Mouse (Mus musculus) embryo, embryonic 11 days (tissue): Measurements from ENCODE around the gene Mrpl55.
A peak's percentile ranks its signal among the peaks of the same experiment; 100 is the strongest.

Experiments
- DNase-seq: peaks from one replicate; pipeline ENCODE4 v3.0.0-alpha.2; 2015

Mrpl55 gene

DNA sequence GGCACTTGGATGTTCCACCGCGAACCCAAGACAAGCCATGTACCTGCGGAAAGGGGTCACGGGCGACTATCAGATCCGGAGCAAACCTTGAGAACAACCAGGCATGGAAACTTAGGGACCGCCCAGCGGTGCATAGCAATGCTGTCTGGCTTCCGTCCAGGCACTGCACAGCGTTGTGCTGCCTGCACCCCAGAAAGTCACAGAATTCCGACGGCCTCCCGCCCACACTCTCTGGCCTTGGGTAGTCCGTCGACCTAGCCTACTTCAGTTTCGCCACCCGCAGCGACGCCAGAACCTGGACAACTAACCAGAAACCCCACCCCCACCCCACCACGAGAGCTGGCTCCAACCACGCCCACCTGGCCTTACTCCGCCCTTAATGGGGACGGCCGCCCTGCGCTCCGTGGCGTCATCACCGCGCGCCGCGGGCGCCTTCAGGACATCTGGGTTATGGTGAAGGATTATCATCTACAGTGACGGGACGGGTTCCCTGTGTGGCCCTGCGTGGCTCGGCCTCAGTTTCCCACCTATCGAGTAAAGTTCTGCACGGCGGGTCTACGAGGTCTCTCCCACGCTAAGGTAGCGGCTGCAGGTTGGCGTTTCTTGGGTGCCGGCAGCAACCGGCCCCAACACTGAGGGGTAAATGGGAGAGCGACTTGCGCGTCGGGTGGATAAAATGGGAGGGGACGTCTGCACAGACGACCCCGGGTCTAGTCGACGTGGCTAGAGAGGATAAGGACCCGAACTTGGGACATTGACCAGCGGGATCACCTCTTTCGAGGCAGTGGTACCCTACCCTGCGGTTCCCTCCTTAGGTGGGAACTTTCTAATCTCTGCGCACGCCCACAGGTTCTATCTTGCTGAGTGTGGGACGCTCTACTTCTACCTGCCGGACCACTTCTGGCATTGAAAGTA lies at the start of gene Mrpl55:
Mrpl55 (plus strand) TSS at position 406 of the 915 bp plus-strand sequence.
- DNase-seq: peak; percentile 98

DNA sequence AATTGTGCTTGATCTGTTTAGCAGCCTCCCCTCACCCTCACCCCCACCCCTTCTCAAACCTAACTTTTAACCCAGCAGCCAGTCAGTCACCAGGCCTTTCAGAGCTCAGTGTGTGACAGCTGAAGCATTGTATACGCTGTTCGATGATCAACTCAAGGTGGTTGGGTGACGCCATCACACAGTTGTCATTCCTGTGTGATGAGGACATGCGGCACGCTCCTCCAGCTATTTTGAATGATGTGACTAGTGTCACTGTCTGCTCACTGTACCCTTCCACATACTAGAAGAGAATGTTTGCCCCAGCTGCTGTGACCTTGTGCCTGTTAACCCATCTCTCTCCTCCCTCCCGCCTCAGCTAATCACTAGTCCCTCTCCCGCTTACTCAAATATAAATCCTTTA lies 48.1 kb upstream of the Mrpl55 start:
- DNase-seq: no peak

DNA sequence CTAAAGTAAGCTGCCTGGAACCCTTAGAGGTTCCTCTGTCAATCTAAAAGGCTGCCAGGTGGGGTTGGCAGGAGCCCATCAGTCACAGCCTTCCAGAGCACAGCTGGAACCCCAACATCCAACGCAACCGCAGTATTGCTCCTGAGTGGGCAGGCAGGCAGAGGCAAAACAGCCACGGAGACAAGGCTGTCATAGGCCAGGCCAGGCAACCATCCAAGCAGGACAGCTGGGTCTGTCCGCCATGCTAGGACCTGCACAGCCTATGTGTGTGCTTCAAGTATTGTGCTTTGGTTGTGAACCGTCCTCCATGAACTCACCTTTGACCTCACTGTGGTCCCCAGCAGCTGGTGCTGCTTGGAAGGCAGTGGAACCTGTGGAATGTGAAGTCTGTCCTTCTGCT lies 46.4 kb upstream of the Mrpl55 start:
- DNase-seq: no peak

DNA sequence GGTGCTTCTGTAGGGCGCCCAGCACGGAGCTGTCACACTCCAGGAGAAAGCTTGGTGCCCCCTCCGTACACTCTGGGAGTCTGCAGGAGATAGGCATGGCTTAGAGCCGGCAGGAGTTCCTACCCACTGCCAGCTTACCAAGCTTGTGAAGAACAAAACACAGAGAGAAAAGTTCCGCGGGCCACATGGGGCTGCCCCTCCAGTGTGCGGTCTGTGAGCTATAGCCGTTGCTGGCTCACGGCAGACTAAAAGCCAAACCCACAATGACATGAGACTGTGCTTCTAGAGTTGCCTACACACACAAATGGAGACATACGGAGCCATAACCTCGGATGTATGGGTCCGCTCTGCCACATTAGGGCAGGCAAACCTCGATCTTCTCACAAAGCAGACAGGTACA lies 43.2 kb upstream of the Mrpl55 start:
- DNase-seq: no peak

DNA sequence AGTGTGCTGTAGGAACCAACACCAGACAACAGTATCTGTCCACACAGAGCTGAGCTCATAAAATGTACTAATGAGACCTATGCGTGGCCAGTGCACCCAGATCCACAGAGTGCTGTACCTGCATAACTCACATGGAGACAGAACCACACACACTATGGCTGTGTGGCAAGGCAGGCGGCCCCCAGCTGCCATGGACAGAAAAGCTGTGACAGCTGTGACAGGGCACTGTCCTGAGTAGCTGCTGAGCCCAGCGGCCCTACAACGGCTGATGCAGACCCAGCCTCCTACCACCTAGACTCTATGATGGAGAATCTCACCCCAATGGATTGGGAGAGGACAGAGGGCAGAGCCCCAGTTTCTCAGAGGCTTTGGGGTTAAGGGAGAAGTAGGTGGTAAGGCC lies 42.7 kb upstream of the Mrpl55 start:
- no peak for DNase-seq

DNA sequence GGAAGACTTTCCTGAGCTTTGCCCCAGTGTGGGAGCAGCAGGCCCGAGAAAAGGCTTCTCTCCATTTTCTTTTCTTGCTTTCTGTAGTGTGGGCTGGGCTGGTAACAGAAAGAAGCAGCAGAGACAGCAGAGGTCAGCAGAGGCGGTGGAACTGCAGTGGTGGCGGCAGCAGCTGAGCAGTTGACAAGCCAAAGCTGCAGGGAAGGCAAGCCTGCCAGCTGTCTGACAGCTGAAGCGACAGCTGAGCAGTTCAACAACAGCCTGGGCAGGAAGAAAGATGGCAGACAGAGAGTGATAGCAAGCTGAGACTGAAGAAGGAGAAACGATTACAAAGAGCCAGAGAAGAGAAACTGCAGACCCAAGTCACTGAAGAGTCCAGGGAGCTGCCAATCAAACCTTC lies 40.9 kb upstream of the Mrpl55 start:
- DNase-seq: no peak

DNA sequence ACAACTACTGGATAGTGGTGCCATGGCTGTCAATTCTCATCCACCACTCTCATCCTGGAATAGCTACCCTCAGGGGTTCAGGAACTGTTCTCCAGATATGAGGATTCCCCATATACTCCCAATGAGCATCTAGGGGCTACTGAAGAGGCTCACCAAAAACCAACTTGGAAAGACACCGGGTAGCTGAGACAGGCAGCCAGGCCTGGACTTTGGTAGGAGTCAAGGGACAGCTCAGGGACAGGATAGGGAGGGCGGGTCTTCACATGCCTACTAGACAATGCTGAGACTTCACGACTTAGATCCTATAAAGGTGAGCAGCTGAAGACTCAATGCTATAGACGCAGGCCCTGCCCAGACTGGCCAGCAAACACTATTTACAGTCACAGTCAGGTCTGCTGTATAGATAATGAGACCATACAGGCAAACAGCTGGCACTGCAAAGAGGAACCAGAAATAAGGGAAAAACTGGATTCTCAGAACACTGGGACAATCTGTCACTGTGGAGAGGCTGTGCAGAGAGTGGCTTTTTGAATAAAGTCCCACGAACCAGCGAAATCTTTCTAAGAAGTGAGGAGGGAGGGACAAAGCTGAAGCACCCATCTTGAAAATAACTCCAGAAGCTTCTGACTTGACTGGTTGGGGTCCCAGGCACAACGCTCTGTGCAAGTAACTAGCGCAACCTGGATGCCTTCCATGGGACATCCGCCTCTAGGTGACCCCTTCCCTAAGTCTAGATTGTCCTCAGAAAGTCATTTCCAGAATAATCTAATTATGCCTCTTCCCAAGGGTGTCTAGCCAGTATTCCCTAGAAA lies 39.6 kb upstream of the Mrpl55 start:
- no peak for DNase-seq

DNA sequence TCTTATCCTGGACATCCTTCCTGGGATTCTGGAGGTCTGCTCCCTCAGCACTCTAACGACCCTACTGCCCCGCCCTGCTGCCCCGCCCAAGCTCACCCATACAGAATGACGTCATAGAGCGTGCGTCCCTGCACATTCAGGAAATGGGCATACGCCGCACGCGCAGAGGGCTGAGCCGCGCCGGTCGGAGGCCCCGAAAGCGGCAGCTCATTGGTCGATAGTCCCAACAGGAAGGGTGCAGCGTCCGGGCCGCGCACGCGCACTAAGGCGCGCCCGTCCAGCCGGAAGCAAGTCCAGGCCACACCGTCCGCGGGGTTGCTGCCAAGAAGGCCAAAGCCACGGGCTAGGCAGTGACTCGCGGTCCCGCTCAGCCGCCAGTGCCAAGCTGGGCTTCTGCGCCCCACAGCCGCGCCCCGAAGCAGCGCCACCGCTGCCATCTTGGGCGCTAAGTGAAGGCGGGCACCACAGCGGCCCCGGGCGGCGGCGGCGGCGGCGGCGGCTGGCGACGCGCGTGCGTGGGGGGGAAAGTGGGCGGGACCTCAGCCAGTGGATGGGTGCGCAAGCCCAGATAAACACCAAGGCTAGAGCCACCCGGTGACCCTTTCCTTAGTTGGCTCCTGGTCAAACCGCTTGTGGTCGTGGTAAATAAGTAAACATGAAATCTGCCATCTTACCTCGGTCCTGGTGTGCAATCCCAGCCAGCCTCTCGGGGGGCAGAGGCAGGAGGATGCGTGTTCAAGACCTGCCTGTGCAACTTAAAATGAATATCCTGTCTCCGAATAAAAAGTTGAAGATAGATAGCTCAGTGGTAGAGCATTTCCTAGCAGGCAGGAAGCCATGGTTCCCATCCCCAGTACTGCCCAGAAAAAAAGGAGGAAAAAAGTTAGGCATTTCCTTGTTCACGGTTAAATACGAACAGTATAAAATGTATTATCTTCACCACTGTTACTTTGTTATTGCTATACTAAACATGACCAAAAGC lies 38.7 kb upstream of the Mrpl55 start, which contains the start of gene Iba57:
Iba57 (minus strand) TSS at position 485 of the 982 bp plus-strand sequence.
- peak; percentile 99 for DNase-seq

DNA sequence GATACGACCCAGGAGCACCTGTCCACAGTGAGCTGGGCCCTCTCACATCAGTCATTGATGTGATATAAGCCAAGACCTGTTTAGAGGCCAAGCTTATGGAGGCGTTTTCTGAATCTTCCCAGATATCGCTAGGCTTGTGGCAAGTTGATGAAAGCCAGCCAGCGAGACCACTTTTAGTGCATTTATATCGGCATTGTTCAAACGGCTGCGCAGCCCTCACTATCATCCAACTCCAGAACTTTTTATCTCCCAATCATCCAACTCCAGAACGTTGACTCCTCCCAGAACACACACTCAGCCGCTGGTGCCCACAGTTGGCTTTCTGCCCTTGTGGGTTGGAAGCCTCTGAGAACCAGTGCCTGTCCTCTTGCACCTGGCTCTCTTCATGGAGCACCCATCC lies 37.9 kb upstream of the Mrpl55 start:
- DNase-seq: no peak

DNA sequence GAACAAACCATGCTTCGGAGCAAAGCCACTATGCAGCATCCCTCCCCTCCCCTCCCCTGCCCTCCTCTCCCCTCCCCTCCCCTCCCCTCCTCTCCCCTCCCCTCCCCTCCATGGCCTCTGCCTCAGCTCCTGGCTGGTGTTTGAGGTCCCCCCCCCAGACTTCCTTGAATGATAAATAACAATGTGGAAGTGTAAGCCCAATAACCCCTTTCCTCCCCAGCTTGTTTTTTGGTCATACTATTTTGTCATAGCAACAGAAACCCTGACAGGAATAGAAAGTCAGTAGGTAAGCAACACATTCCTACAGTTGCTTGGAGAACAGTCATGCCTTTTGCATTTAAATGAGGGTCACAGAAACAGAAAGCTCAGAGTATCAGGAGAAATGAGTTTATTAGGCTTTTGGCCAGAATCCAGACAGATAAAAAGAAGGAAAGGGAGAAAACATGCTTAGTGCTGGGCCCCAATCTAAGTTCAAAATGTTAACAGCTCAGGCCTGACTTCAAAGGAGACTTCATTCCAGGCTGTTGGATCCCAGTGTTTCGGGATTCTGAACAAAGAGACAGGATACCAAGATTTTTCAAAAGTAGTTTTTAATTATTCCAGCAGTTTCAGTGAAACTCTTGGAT lies 36.6 kb upstream of the Mrpl55 start:
- no peak for DNase-seq

DNA sequence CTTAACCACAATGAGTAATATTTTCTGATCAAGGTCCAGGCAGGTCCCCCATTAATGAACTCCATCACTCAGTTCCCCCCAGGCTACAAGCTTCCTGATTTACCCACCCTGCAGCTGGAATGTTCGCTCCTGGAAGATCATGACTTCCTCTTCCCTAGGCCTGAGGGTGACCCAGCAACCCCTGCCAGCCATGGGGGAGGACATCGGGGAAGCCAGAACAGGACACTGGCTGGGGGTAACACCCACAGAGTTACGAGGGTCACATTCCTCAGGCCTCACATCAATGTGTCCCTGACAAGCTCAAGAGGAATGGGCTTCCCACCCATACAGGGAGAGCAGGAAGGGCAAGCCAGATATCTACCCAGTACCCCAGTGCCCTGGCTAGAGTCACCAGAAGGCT lies 32.5 kb upstream of the Mrpl55 start:
- DNase-seq: no peak

DNA sequence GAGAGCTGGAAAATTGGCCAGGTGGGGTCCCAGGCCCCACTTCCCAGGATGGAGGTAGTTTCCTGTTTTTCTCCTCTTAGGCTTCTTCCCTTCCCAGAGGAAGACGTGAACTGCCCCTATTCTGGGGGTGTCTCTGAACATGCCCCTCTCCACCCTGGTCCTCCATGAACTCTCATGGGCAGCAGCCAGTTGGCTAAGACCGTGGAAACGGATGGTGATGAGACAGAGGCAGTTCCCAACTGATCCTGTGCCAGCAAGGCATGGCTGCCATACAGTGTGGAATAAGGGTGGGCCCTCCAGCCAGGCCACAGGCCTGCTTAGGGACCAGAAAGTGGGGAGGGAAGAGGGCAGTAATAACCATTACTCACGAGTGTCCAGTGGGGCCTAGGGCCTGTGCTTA lies 31.7 kb upstream of the Mrpl55 start:
- DNase-seq: no peak

DNA sequence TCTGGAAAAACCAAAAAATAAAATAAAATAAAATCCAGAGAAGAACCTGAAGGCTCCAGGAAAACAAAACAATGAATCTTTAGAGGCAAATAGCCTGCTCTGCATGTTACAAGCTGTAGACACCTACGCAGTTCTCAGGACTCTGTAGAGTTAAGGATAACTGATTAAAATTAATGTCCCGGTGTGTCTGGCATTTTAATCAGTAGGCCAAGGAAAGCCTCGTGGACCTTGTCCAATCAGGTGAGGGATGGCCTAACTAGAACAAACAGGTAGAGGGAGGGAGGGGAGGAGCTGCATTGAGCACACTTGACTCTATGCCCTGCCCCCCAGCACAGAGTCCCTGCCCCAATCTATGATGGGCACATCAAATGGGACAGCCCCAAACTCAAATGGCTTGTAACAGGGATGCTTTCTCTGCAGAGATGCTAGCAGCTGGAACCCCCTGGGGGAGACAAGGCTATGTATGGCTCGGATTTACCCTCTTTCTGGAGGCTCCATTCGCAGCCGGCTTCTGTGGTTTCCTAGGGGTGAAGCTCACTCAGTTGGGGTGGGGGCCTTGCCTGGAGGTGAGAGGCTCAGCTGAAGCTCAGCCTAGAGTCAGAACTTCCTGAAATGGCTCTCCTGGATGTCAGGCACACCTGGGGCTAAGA lies 28.0 kb upstream of the Mrpl55 start:
- no peak for DNase-seq

DNA sequence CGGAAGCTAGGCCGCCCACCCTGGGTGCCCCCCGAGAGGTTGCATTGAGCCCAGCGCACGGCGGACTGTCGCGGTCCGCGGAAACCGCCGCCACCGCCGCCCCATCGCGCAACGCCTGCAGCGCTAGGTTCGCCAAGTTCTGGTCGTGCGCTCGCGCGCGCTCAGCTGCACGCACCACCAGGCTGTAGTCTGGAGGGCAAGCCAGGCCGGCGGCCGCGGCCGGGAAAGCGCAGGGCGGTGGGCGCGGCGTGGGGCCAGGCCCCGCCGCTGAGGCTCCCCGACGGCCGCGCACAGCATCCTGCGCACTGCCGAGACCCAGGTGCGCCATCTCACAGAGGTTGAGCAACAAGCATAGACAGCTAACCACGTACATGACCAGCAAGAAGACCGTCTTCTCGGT lies 25.8 kb upstream of the Mrpl55 start:
- DNase-seq: no peak

DNA sequence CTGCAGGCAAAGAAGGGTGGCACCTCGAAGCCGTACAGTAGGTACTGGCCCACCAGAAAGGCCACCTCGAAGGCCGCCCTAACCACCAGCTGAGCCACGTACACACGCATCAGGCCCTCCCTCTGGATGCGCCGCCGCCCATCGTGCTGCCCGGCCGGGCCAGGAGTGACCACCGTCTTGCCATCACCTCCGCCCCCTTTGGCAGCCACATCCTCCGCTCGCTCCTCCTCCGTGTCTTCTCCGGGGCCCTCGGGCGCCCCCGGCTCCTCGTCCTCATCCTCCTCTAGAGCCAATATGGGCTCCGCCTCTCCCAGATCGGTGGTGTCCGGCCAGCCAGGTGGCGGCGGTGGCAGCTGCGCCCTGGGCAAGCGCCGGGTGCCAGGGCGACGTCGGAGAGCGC lies 25.4 kb upstream of the Mrpl55 start:
- DNase-seq: no peak

DNA sequence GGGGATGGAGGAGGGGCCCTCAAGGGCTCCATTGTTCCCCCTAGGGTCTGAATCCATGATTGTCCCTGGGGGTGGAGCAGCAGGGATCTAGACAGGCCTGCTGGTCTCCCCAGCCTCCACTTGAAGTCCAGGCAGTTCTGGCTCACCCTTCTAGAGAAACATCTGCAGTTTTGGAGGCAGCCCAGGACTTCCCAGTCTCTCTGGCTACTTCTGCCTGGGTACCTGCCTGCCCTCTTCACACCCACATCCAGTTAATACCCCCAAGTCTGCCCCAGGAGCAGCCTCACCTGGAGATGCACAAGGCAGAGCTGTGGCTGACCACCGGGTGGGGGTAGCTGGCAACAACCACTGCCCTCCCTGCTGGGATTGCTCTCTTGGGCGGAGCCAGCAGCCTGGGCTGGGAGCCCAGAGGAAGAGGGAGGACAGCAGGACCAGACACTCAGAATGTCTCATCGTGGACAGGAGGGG lies 19.4 kb upstream of the Mrpl55 start, which contains the start of gene Gjc2:
Gjc2 (minus strand) TSS at position 350 of the 468 bp plus-strand sequence.
- no peak for DNase-seq

DNA sequence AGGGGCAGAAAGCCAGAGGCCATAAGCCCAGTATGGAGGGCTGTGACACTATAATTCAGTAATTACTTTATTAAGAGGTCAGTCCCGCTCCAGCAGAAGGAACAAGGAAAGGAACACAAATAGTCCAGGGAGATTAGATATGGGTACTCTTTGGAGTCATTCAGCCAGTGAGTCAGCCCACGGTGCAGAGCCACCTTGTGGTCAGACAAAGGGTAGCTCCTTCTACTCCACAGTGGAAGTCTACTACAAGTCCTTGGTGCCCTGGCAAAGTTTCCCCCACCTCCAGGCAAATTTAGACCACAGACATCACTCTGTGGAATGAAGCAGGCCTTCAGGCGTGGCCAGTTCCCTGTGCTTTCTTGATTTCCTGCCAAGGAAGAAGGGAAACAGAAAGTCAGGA lies 18.5 kb upstream of the Mrpl55 start:
- DNase-seq: peak; percentile 54

DNA sequence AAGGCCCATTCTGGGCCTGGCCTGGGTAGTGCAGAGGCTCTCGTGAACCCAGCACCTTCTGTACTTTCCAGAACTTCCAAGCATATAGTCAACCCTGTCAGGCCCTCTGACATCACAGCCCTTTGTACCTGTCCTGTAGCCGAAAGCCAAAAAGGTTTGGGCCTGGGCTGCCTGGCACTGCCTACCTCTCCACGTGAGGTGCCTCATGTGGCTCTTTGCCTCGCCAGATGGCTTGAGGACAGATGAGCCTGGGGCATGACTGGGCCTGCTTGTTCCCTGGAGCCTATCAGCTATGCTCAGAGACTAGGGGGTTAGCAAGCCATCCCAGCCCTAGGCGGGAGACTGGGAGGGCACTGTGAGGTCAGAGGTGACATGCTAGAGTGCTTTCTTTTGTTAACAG lies 16.8 kb upstream of the Mrpl55 start:
- no peak for DNase-seq

DNA sequence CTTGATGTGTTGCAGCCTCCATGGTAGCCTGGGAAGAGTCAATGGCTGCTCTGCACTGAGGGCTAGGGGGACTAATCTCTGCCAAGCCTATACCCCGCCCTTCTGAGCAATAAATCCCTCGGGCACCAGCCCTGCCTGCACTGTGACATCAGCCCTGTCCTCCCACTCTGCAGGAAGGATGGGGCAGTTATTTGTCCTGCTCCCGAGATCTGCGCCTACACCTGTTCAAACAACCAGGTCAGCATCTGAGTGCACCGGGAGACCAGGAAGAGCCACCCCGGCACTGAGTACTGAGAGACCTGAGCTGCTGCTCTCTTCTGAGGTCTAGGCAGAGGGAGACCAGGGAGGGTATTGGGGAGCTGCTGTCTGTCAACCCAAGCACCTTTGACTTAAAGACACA lies 14.6 kb upstream of the Mrpl55 start:
- DNase-seq: no peak

DNA sequence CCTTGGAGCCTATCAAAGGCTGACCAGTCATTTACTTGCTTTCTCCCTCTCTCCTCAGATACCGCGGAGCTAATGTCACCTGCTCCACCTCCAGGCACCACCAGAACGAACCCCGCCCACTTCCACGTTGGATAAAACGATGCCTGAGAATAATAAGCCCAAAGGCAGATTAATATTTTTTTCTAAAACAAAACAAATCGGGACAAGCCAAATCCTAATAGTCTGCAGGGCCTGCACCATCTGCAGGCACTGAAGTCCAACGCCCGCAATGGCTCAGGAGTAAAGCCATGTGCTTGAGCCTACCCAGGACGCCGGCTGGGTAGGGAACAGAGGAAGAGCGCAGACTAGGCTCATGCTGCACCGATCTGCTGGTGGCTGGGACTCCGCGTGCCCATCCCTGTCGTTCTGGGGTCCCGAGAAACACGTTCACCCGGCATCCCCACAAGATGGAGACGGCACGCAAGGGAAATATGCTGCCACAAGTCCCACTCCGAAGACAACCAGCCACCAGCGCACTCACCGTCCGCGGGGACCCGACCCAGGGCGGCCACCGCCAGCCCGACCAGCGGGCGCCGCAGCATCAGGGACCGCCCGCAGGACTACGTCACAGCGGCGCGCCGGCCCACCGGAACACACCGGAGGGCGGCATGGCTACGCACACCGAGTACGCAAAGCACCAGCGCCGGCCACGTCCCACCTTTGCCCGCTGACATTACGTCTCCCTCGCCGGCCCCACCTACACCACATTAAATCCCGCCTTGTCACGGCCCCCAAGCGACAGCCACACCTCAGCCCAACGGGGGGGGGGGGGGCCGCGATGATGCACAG lies 10.8 kb upstream of the Mrpl55 start:
- DNase-seq: peak; percentile 93

DNA sequence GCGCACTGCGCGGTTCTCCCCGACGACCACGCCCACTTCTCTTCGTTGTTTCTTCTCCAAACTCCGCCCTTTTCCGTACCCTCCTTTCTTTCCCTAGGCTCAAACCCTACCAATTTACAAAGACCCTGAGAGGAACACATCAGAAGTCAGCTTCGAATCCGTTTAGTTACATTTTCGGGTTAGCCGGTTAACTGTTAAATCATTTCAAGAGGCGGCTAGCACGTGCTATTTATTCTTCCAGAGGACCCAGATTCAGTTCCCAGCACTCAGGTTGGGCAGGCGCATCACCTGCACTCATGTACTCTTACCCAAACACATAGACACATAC lies 10.3 kb upstream of the Mrpl55 start, which contains the start of gene Guk1:
Guk1 (minus strand) TSS at position 154 of the 328 bp plus-strand sequence.
- peak; percentile 93 for DNase-seq
